Mouse (Mus musculus): ENCODE data around the gene Gdf3.
A peak's percentile ranks its signal among the peaks of the same experiment; 100 is the strongest.
"Not testable (repeated sequence)": the region's sequence is repeated elsewhere in the genome, so short reads cannot be mapped to it uniquely, and the experiment has no call there.

The Gdf3 gene

GRCm38 (mm10) chr6:122606661-122607060, 3.2 kb downstream of the Gdf3 start:
- DNase-seq (ENCODE audit: low read depth, low spot score), result no peak

- DNase-seq (ENCODE audit: low read depth, low spot score), result peak; percentile 85
Measured at GRCm38 (mm10) chr6:122605483-122605882, 4.4 kb downstream of the Gdf3 start.

- peak; percentile 82 for DNase-seq (ENCODE audit: low read depth, low spot score)
Measured at GRCm38 (mm10) chr6:122604260-122604659, 5.6 kb downstream of the Gdf3 start.

- DNase-seq (ENCODE audit: low read depth, low spot score), result no peak
Measured at GRCm38 (mm10) chr6:122602992-122603322, 6.9 kb downstream of the Gdf3 start.

GRCm38 (mm10) chr6:122602242-122602991, 7.5 kb downstream of the Gdf3 start, which contains the start of gene Apobec1:
Gene Apobec1 (minus strand): TSS chr6:122602444.
- DNase-seq (ENCODE audit: low read depth, low spot score), result peak; percentile 95

GRCm38 (mm10) chr6:122601615-122602014, 8.3 kb downstream of the Gdf3 start:
- no peak for DNase-seq (ENCODE audit: low read depth, low spot score)

GRCm38 (mm10) chr6:122601031-122601430, 8.9 kb downstream of the Gdf3 start:
- peak; percentile 51 for DNase-seq (ENCODE audit: low read depth, low spot score)

- peak; percentile 89 for DNase-seq (ENCODE audit: low read depth, low spot score)
Measured at GRCm38 (mm10) chr6:122600066-122600646, 9.7 kb downstream of the Gdf3 start.

- DNase-seq (ENCODE audit: low read depth, low spot score), result peak; percentile 84
Measured at GRCm38 (mm10) chr6:122599054-122599737, 10.7 kb downstream of the Gdf3 start.

GRCm38 (mm10) chr6:122598436-122598835, 11.5 kb downstream of the Gdf3 start:
- DNase-seq (ENCODE audit: low read depth, low spot score), result peak; percentile 67

- DNase-seq (ENCODE audit: low read depth, low spot score), result peak; percentile 80
Measured at GRCm38 (mm10) chr6:122598014-122598413, 11.9 kb downstream of the Gdf3 start.

GRCm38 (mm10) chr6:122596608-122597007, 13.3 kb downstream of the Gdf3 start:
- no peak for DNase-seq (ENCODE audit: low read depth, low spot score)

GRCm38 (mm10) chr6:122595637-122596036, 14.2 kb downstream of the Gdf3 start:
- no peak for DNase-seq (ENCODE audit: low read depth, low spot score)

- DNase-seq (ENCODE audit: low read depth, low spot score), result peak; percentile 36
Measured at GRCm38 (mm10) chr6:122592905-122593304, 17.0 kb downstream of the Gdf3 start.

- DNase-seq (ENCODE audit: low read depth, low spot score), result no peak
Measured at GRCm38 (mm10) chr6:122591027-122591758, 18.7 kb downstream of the Gdf3 start.

GRCm38 (mm10) chr6:122579086-122579485, 30.8 kb downstream of the Gdf3 start:
- no peak for DNase-seq (ENCODE audit: low read depth, low spot score)

- DNase-seq (ENCODE audit: low read depth, low spot score), result peak; percentile 51
Measured at GRCm38 (mm10) chr6:122577030-122577429, 32.9 kb downstream of the Gdf3 start.

- DNase-seq (ENCODE audit: low read depth, low spot score), result not testable (repeated sequence)
Measured at GRCm38 (mm10) chr6:122575037-122575436, 34.9 kb downstream of the Gdf3 start.

GRCm38 (mm10) chr6:122571617-122571959, 38.3 kb downstream of the Gdf3 start:
- no peak for DNase-seq (ENCODE audit: low read depth, low spot score)

- DNase-seq (ENCODE audit: low read depth, low spot score), result peak; percentile 90
Measured at GRCm38 (mm10) chr6:122570695-122571616, 38.9 kb downstream of the Gdf3 start.

- no peak for DNase-seq (ENCODE audit: low read depth, low spot score)
Measured at GRCm38 (mm10) chr6:122569762-122570161, 40.1 kb downstream of the Gdf3 start.

Measured in A20 (cell line).